Comparison of ENCODE assay signal across 8 mouse cellular contexts in genomic region chr3:154896737-154897136, GRCm38 (mm10).
DNase-seq lines count a peak whose midpoint lies in the region; ATAC-seq and TF ChIP-seq lines count a peak whose summit lies in the region.

No protein-coding gene starts in this region.

- TF ChIP-seq POLR2A in testis, adult 2 months (IDR thresholded peaks at IDR 0.05; ENCODE audit: control insufficient read depth, low read depth, low read length) = no peak

- H3K27ac ChIP-seq in intestine, embryonic 14.5 days (ENCODE audit: low read depth) = no peak overlapping the region
- H3K27ac ChIP-seq in intestine, embryonic 16.5 days (ENCODE audit: low read length) = no peak overlapping the region
- no peak overlapping the region for H3K27ac ChIP-seq in testis, adult 2 months (ENCODE audit: control insufficient read depth, insufficient read depth, low read depth, low read length)
- H3K27ac ChIP-seq in embryonic facial prominence, embryonic 10.5 days (replicated peaks) = no peak overlapping the region

- no peaks in the 10 kb centered on the region for H3K4me1 ChIP-seq in intestine, embryonic 14.5 days (replicated peaks; ENCODE audit: control insufficient read depth, insufficient read depth, low read length)
- H3K4me1 ChIP-seq in intestine, embryonic 16.5 days (ENCODE audit: control insufficient read depth, insufficient read depth, low read length) = no peaks in the 10 kb centered on the region
- no peaks in the 10 kb centered on the region for H3K4me1 ChIP-seq in testis, adult 2 months (ENCODE audit: control insufficient read depth, insufficient read depth, low read length)
- H3K4me1 ChIP-seq in embryonic facial prominence, embryonic 10.5 days = no peaks in the 10 kb centered on the region

- H3K4me2 ChIP-seq in intestine, embryonic 14.5 days (ENCODE audit: low read length) = no peak overlapping the region
- H3K4me2 ChIP-seq in intestine, embryonic 16.5 days (ENCODE audit: low read depth, low read length) = no peak overlapping the region

- no peak overlapping the region for H3K9ac ChIP-seq in intestine, embryonic 14.5 days (ENCODE audit: low read length)
- H3K9ac ChIP-seq in intestine, embryonic 16.5 days (ENCODE audit: low read depth, low read length) = no peak overlapping the region

- H3K36me3 ChIP-seq in intestine, embryonic 14.5 days (ENCODE audit: control insufficient read depth, insufficient read depth, low read length) = no peaks in the 10 kb centered on the region
- no peaks in the 10 kb centered on the region for H3K36me3 ChIP-seq in intestine, embryonic 16.5 days (ENCODE audit: control insufficient read depth, insufficient read depth, low read length)
- H3K36me3 ChIP-seq in testis, adult 2 months (ENCODE audit: control insufficient read depth, insufficient read depth, low read length) = no peaks in the 10 kb centered on the region
- no peaks in the 10 kb centered on the region for H3K36me3 ChIP-seq in embryonic facial prominence, embryonic 10.5 days (replicated peaks)

- no peaks in the 10 kb centered on the region for H3K27me3 ChIP-seq in intestine, embryonic 14.5 days (replicated peaks; ENCODE audit: control insufficient read depth, insufficient read depth, low read length)
- no peaks in the 10 kb centered on the region for H3K27me3 ChIP-seq in intestine, embryonic 16.5 days (replicated peaks; ENCODE audit: control insufficient read depth, insufficient read depth, low read length)
- H3K27me3 ChIP-seq in testis, adult 2 months (ENCODE audit: control insufficient read depth, insufficient read depth, low read length) = no peaks in the 10 kb centered on the region
- H3K27me3 ChIP-seq in embryonic facial prominence, embryonic 10.5 days (replicated peaks; ENCODE audit: low read depth, poor library complexity, severe bottlenecking) = no peaks in the 10 kb centered on the region

- WGBS in intestine, embryonic 14.5 days = 72% methylated on average over 7 of the region's 7 CpGs
- 75% methylated on average over 7 of the region's 7 CpGs for WGBS in intestine, embryonic 16.5 days
- 70% methylated on average over 7 of the region's 7 CpGs for WGBS in embryonic facial prominence, embryonic 10.5 days

- no peak overlapping the region for H3K4me3 ChIP-seq in intestine, embryonic 14.5 days (ENCODE audit: low read depth, low read length)
- H3K4me3 ChIP-seq in intestine, embryonic 16.5 days (ENCODE audit: low read length) = no peak overlapping the region
- no peak overlapping the region for H3K4me3 ChIP-seq in testis, adult 2 months (ENCODE audit: control insufficient read depth, low read depth, low read length)
- no peak overlapping the region for H3K4me3 ChIP-seq in embryonic facial prominence, embryonic 10.5 days

- TF ChIP-seq CTCF in testis, adult 2 months (IDR thresholded peaks at IDR 0.05; ENCODE audit: control insufficient read depth, insufficient read depth, insufficient replicate concordance, low read depth, low read length) = peak; percentile 33; the same call in 1 of the 2 replicates

- ATAC-seq in intestine, embryonic 14.5 days (replicated peaks; ENCODE audit: low FRiP score, low TSS enrichment, low read depth) = no peak
- ATAC-seq in intestine, embryonic 16.5 days = no peak
- no peak for ATAC-seq in inflammation-experienced regulatory T-cells, adult 6 months

- H3K9me3 ChIP-seq in intestine, embryonic 14.5 days (ENCODE audit: control insufficient read depth, low read length) = no peaks in the 10 kb centered on the region
- no peaks in the 10 kb centered on the region for H3K9me3 ChIP-seq in intestine, embryonic 16.5 days (ENCODE audit: control insufficient read depth, low read length)
- no peaks in the 10 kb centered on the region for H3K9me3 ChIP-seq in embryonic facial prominence, embryonic 10.5 days

- DNase-seq in intestine, embryonic 14.5 days (ENCODE audit: low spot score) = peak; percentile 57
- DNase-seq in testis, postnatal 14 days (ENCODE audit: low spot score) = no peak
- DNase-seq in embryonic facial prominence, embryonic 10.5 days (ENCODE audit: low spot score) = peak; percentile 37
- peak; percentile 5 for DNase-seq in thymus, postnatal 25 days
- DNase-seq in yolk sac, embryonic 10.5 days (ENCODE audit: low spot score) = no peak

Comparison
In these comparisons a context has a peak if more than half of its experiments do, and no peak if none do; other contexts are left out.
1. DNase-seq: peak in intestine, embryonic 14.5 days (single experiment), embryonic facial prominence, embryonic 10.5 days (single experiment) and thymus, postnatal 25 days (single experiment); none in testis, postnatal 14 days (single experiment) and yolk sac, embryonic 10.5 days (single experiment).